8 mouse cellular contexts compared by ENCODE assay signal in genomic region chr6:88893559-88893958, GRCm38 (mm10). TPM values are rescaled to one million over a fixed set of nuclear protein-coding genes. Genes with fewer than 3 reads are reported as not detected.
DNase-seq lines count a peak whose midpoint lies in the region; ATAC-seq and TF ChIP-seq lines count a peak whose summit lies in the region.
"Had no signal": no experiment of that assay in that cellular context is flagged by ENCODE, and none has a peak within 500 bp of the region (broad histone marks: within the 10 kb centered on the region; RNA-seq: fewer than 3 reads in every experiment).

No protein-coding gene starts in this region.

- H3K79me2 ChIP-seq in CH12.LX (replicated peaks; ENCODE audit: control insufficient read depth, extremely low read depth, insufficient read depth, poor library complexity, severe bottlenecking), result peaks cover 43% of the 10 kb centered on the region

- TF ChIP-seq POLR2A in CH12.LX (IDR thresholded peaks at IDR 0.05; ENCODE audit: low read depth, low read length), result no peak
- TF ChIP-seq POLR2A in limb, embryonic 14.5 days (IDR thresholded peaks at IDR 0.05; ENCODE audit: borderline replicate concordance, extremely low read depth, insufficient read depth, insufficient read length), result no peak

- peaks cover 70 to 86% of the 10 kb centered on the region in 2 experiments for H3K36me3 ChIP-seq in CH12.LX (replicated peaks in 1 of 2; ENCODE audit: control insufficient read depth in 1 of 2, insufficient read depth in 1 of 2, low read length in 1 of 2)
- H3K36me3 ChIP-seq in limb, embryonic 14.5 days (ENCODE audit: control insufficient read depth, insufficient read depth, low read length), result peaks cover 83% of the 10 kb centered on the region

- in situ Hi-C loops in CH12.LX (cut with MboI; ENCODE audit: low pct_ligation_motif_present, low pct_unique_long_range_greater_than_20kb, low sequenced_read_pairs), result loop anchor here (5.0 to 25.0 kb wide), 2 partner anchors 36 to 781 kb away; no protein-coding TSS in a partner anchor

- 68% methylated on average over 5 of the region's 5 CpGs for WGBS in limb, embryonic 14.5 days

- H3K4me1 ChIP-seq in CH12.LX (ENCODE audit: control insufficient read depth in 1 of 2, insufficient read depth in 2 of 2), result peaks cover 6 to 32% of the 10 kb centered on the region in 2 experiments
- peaks cover 8% of the 10 kb centered on the region; the same call in 1 of the 2 replicates for H3K4me1 ChIP-seq in limb, embryonic 14.5 days (ENCODE audit: control insufficient read depth, insufficient read depth, low read length)

- H3K4me2 ChIP-seq in CH12.LX (ENCODE audit: insufficient read depth, low read depth, poor library complexity, severe bottlenecking), result no peak overlapping the region
- no peak overlapping the region for H3K4me2 ChIP-seq in limb, embryonic 14.5 days (replicated peaks; ENCODE audit: low read depth, low read length, severe bottlenecking)
- H3K4me2 ChIP-seq: lung, embryonic 15.5 days had no signal

- no peaks in the 10 kb centered on the region for H3K27me3 ChIP-seq in CH12.LX (replicated peaks)
- no peaks in the 10 kb centered on the region for H3K27me3 ChIP-seq in limb, embryonic 14.5 days (ENCODE audit: control insufficient read depth, insufficient read depth, low read length)
- H3K27me3 ChIP-seq: lung, embryonic 15.5 days had no signal

- H3K27ac ChIP-seq in CH12.LX (ENCODE audit: insufficient read depth, low read depth), result no peak overlapping the region
- no peak overlapping the region for H3K27ac ChIP-seq in limb, embryonic 14.5 days (replicated peaks; ENCODE audit: low read depth, low read length)
- H3K27ac ChIP-seq: lung, embryonic 15.5 days had no signal

- DNase-seq in kidney, adult 9 months, result peak; percentile 57
- no peak for DNase-seq in kidney, adult 11 months
- DNase-seq in CH12.LX (ENCODE audit: extremely low read depth) (peak; percentile 72), R1 (ENCODE audit: low read depth, low spot score) (peak; percentile 85)
- peak; percentile 70 for DNase-seq in embryo, embryonic 10.5 days (ENCODE audit: low spot score)
- peak; percentile 47 for DNase-seq in limb, embryonic 14.5 days (ENCODE audit: low spot score)
- DNase-seq in skeletal muscle tissue, adult 2 months (ENCODE audit: low read depth, low spot score), result peak; percentile 53

- no peak for TF ChIP-seq EP300 in CH12.LX (IDR thresholded peaks at IDR 0.05; ENCODE audit: low read length)

- dilution Hi-C loops in CH12.LX (cut with MboI; ENCODE audit: extremely low pct_ligation_motif_present, extremely low pct_unique_long_range_greater_than_20kb, low sequenced_read_pairs), result no loop called here

- peak; percentile 34 for TF ChIP-seq RAD21 in CH12.LX (IDR thresholded peaks at IDR 0.05; ENCODE audit: low read depth, low read length)

- no peak for ATAC-seq in limb, embryonic 14.5 days (ENCODE audit: low FRiP score, low read depth)

- H3K4me3 ChIP-seq in CH12.LX (replicated peaks in 1 of 3; ENCODE audit: low read depth in 2 of 3, low read length in 2 of 3, poor library complexity in 1 of 3), result no peak overlapping the region
- H3K4me3 ChIP-seq in limb, embryonic 14.5 days (replicated peaks; ENCODE audit: low read length), result no peak overlapping the region
- H3K4me3 ChIP-seq: lung, embryonic 15.5 days had no signal

- no peak overlapping the region for H3K9ac ChIP-seq in CH12.LX (ENCODE audit: insufficient read depth, low read depth)
- H3K9ac ChIP-seq in limb, embryonic 14.5 days (ENCODE audit: low read depth, low read length, severe bottlenecking), result no peak overlapping the region
- H3K9ac ChIP-seq: lung, embryonic 15.5 days had no signal

- H3K9me3 ChIP-seq in CH12.LX (replicated peaks; ENCODE audit: low read length), result no peaks in the 10 kb centered on the region
- no peaks in the 10 kb centered on the region for H3K9me3 ChIP-seq in limb, embryonic 14.5 days (ENCODE audit: control insufficient read depth, low read length)
- H3K9me3 ChIP-seq: lung, embryonic 15.5 days had no signal

- peak; percentile 77 to 81 for TF ChIP-seq CTCF in CH12.LX (conservative IDR thresholded peaks at IDR 0.05 in 1 of 2, IDR thresholded peaks at IDR 0.05 in 1 of 2; ENCODE audit: low read depth in 2 of 2, low read length in 2 of 2)

TF ChIP-seq in CH12.LX, 34 proteins besides CTCF, POLR2A, EP300 and RAD21:
- TF ChIP-seq SMC3 (IDR thresholded peaks at IDR 0.05; ENCODE audit: low read depth, low read length) (peak; percentile 45), SIN3A (IDR thresholded peaks at IDR 0.05; ENCODE audit: low read length) (no peak), MAX (IDR thresholded peaks at IDR 0.05; ENCODE audit: low read length) (0 out of 2 replicates have a peak, but pooled peaks have one; percentile 12), RCOR1 (conservative IDR thresholded peaks at IDR 0.05; ENCODE audit: low read depth, low read length) (no peak)

RNA-seq across cellular contexts. Expression of gene Mcm2, which starts 5.0 kb away (rescaled TPM):
- 130 and 153 TPM in 2 replicates for total RNA-seq in CH12.LX (2012; rRNA removed)
- 146 and 148 TPM in 2 replicates for total RNA-seq in CH12.LX (2014; rRNA removed)
- 148 and 207 TPM in 2 replicates for polyA plus RNA-seq in CH12.LX (2012; ENCODE audit: insufficient read length, low read depth)
- 107 and 122 TPM in 2 replicates for polyA plus RNA-seq in limb, embryonic 14.5 days (2012; rRNA removed)
- 108 and 111 TPM in 2 replicates for polyA plus RNA-seq in limb, embryonic 14.5 days (2014; fragmentation: Nextera tagmentation; extraction: Ambion mirVana)

RNA-seq across cellular contexts. Expression of gene Tpra1, which starts 8.5 kb away (rescaled TPM):
- total RNA-seq in CH12.LX (2012; rRNA removed) (13.3 and 16.0 TPM in 2 replicates), CH12.LX (2014; rRNA removed) (9.3 and 12.2 TPM in 2 replicates)
- 13.5 and 15.6 TPM in 2 replicates for polyA plus RNA-seq in CH12.LX (2012; ENCODE audit: insufficient read length, low read depth)
- polyA plus RNA-seq in limb, embryonic 14.5 days (2012; rRNA removed), result 141 and 190 TPM in 2 replicates
- polyA plus RNA-seq in limb, embryonic 14.5 days (2014; fragmentation: Nextera tagmentation; extraction: Ambion mirVana), result 62.2 and 65.7 TPM in 2 replicates

RNA-seq across cellular contexts. Expression of gene Podxl2, which starts 18.7 kb away (rescaled TPM):
- 0.34 and 0.81 TPM in 2 replicates for total RNA-seq in CH12.LX (2012; rRNA removed)
- total RNA-seq in CH12.LX (2014; rRNA removed), result 0.57 and 0.93 TPM in 2 replicates
- 0.79 TPM in 1 of 2 replicates, not detected in the other for polyA plus RNA-seq in CH12.LX (2012; ENCODE audit: insufficient read length, low read depth)
- polyA plus RNA-seq in limb, embryonic 14.5 days (2012; rRNA removed), result 192 and 242 TPM in 2 replicates
- 96.2 and 97.2 TPM in 2 replicates for polyA plus RNA-seq in limb, embryonic 14.5 days (2014; fragmentation: Nextera tagmentation; extraction: Ambion mirVana)

RNA-seq across cellular contexts. Expression of gene Abtb1, which starts 51.8 kb away (rescaled TPM):
- total RNA-seq in CH12.LX (2012; rRNA removed), result 11.2 and 18.4 TPM in 2 replicates
- total RNA-seq in CH12.LX (2014; rRNA removed), result 13.0 and 14.9 TPM in 2 replicates
- polyA plus RNA-seq in CH12.LX (2012; ENCODE audit: insufficient read length, low read depth), result 17.8 and 20.8 TPM in 2 replicates
- 50.8 and 60.5 TPM in 2 replicates for polyA plus RNA-seq in limb, embryonic 14.5 days (2012; rRNA removed)
- 24.9 and 26.1 TPM in 2 replicates for polyA plus RNA-seq in limb, embryonic 14.5 days (2014; fragmentation: Nextera tagmentation; extraction: Ambion mirVana)

Comparison
In these comparisons a context has a peak if more than half of its experiments do, and no peak if none do; other contexts are left out.
1. RNA of gene Podxl2, which starts 18.7 kb away (polyA plus RNA-seq): 96.2 to 242 TPM in limb, embryonic 14.5 days; 0.79 TPM in CH12.LX; every median in the first group is over 10 times any median in the second.